Mouse (Mus musculus) cortical plate, adult 2 months (tissue): ENCODE results near the gene Dcst1.

Experiments used
- CTCF ChIP-seq: fragments of 200-500 bp; IDR thresholded peaks from 2 replicates; pipeline ENCODE4 v1.5.1; 2011; ENCODE audit warnings: mild to moderate bottlenecking, control low read depth, low read length; ENCODE audit not compliant: insufficient read depth; ENCODE audit errors: extremely low read depth
- POLR2A ChIP-seq: fragments of 200-500 bp; IDR thresholded peaks from 2 replicates; pipeline ENCODE4 v1.6.1; 2011; ENCODE audit warnings: mild to moderate bottlenecking, low read length, control low read depth; ENCODE audit not compliant: insufficient read depth; ENCODE audit errors: extremely low read depth

DNA sequence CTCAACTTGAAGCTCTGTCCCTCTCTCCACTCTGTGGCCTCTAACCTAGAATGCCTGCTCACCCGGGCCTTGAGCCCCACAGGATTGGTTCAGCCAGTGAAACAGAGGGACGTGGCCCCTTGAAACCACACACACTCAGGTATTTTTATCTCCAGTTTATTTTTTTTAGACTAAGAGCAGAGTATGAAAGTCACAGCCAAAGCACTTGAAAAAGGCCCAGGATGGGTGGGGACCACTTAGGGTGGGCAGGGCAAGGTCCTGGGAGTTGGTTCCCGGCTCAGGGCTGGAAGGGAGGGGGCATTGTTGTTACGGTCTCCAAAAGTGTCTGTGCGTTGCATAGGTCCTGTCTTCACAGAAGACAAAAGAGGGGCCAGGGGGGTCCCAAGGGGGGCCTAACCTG, 50.7 kb downstream of the Dcst1 start:
- no peak for TF ChIP-seq CTCF
- TF ChIP-seq POLR2A, result no peak
